Mouse (Mus musculus) cerebellum, adult 9-11 months (tissue): ENCODE measurements around the gene Arhgdia.

ENCODE experiments used
- DNase-seq: peaks from one replicate; pipeline ENCODE4 v3.0.0; 2022

Arhgdia gene

DNA sequence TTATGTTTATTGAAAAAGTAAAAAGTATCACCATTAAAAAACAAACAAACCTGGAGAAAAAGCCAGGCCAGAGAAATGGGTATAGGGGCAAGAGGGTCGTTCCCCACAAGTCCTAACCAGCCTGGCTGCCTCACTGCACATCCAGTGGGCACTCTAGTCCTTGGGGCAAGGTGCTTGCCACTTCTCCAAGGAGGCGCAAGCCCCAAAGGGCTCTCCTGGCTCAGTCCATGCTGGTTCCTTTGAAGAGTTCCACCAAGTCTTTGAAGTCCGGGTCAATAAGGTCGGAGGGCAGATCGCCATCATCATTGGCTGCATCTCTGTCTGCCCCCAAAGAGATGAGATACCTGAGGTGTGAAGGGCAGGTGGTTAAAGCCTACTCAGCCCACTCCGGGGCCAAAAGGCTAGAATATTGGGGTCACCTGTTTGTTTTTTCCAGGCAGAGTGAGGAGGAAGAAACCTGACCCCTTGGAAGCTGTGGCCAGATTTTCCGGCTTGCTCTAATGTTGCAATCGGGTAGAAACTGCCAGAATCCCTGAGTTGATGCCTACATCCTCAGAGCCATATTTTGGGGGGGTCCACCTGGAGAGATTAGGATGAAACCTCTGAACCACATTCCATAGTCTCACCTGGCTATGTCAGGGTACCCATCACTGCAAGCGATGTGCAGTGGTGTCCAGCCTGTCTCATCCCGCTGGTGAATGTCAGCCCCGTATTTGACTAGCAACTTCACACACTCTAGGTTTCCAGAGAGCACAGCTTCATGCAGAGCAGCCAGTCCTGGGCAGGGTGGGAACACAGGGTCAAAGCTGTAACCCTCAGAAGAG lies 31.2 kb downstream of the Arhgdia start:
- no peak for DNase-seq

DNA sequence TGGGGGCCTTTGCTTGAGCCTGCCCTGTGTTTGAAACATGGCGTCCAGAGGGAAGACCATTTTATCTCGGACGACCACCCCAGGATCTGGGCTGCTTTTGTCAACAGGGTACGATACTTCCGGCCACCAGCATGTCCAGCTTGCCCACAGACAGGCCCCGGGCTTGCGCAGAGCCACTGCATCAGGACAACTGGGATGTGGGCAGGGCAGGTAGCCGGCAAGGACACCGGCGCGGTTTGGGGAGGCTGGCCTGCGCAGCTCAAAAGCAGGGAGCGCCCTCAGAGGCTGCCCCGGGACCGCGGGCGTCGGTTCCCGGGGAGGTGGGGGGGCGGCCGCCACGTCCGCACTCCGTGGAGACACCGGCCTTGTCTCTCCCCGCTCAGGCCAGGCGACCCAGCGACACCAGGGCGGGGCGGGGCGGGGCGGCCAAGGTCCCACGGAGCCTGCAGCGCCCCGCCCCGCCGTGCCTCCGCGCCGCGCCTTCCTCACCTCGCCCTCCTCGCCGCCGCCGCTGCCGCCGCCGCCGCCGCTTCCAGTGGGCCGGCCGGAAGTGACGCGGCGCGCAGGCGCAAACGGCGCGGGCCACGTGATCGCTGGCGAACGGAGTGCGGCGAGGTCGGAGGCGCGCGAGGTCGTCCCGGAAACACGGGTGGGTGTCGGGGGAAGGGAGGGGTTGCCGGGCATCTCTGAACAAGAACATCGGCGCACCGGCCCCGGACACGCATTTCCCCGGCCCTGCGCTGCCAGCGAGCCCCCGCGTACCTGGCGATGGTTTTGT lies 32.1 kb downstream of the Arhgdia start, which contains the start of gene Mcrip1:
Mcrip1 (minus strand) TSS at position 560 of the 778 bp plus-strand sequence.
- peak; percentile 94 for DNase-seq

DNA sequence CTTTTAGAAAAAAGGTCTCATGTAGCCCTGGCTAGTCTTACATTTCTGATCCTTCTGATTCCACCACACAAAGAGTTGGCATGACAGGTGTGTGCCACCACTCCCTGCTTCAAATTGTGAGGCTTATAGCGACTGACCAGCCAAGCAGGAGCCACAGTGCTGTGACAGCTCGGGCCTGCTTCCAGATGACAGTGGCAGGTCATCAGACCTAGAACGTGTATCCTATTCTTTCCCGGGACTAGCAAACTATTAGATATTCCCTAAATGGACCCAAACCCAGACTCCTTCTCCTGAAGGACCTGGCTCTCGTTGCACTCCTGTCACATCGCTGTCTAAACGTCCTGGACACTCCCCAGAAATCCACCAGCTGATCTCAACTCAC lies 32.6 kb downstream of the Arhgdia start:
- peak; percentile 50 for DNase-seq

DNA sequence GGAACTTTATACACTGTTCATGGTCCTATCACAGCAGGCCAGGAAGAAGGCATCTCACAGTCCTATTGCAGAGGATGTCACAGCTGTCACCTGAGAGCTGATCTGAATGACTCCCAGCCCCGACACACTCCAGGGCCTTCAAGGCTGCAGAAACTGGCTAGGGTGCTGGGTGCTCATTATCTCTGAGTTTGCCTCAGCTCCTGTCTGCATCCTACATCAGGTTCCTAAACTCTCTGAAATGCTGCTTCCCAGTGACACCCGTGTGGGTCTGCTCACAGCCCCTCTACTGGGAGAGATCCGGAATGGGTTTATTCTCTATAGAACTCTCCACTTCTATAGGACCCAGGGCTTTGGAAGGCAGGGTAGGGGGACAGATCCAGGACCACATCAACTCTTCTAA lies 33.2 kb downstream of the Arhgdia start:
- DNase-seq: no peak

DNA sequence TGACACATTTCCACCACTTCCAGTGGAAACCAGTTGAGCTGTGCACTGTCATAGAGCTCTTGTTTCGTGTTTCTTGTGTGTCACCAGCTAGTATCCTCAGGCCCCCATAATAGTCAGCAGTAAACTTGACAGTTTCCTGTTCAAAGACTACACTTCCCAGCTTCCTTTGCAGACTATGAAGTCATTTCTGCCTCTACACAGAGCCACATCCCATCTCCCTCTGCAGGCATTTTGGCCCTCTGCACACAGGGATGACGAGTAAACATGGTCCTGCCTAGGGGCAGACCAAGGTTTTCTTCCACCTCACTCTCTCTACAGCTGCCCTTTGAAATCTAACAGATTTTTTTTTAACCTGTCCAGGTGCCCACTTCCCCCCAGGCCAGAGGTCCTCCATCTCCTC lies 34.0 kb downstream of the Arhgdia start:
- DNase-seq: no peak

DNA sequence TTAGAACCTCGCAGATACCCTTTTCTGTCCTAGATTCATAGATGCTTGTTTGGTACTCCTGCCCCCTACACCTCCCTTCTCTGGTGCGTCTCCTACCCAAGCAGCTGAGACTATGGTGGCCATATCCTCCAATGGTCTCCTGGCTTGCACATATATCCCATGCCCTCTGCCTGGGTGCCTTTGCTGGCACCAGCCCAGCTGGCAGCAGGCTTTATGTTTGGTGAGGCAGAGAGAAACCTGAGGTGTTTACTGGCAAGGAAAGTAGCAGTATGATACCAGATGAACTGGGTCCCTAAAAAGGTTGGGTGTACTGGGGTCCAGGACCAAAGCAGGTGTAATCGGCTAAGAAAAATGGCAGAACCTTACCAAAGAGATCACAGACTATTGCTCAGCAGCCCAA lies 35.5 kb downstream of the Arhgdia start:
- no peak for DNase-seq

DNA sequence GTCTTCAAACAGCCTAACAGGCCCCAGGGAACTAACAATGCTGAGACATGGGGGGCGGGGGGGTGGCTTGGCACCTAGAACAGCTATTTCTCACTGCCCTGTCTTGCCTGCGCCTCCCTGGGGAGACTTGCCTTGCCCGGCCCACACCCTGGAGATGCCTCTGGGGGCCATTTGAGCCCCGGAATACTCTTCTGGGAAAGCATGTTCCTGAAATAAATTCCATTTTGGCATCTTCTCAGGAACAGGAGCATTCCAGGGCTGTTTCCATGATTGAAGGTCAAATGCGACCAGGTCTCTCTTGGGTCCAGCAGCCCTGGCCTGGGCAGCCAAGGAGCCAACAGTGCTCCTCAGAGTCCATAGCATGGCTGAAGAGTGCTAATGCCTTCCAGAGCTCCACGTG lies 39.0 kb downstream of the Arhgdia start:
- DNase-seq: no peak

DNA sequence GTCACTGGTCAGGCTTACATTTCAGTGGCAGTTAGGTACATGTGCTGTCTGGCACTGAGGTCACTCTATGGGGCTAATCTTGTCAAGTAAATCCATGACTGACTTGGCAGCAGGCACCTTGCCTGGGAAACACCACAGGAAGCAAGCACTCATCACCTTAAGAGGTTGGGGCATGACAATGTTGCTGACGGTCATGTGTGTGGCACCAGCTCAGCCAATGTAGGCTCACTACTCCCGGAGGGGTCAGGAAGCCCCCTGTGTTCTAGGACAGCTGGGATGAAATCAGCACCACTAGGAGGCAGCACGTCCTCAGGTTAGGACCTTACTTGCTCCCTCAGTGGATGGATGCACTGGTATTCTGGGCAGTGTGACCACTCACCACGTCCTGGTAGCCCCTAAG lies 39.5 kb downstream of the Arhgdia start:
- no peak for DNase-seq

DNA sequence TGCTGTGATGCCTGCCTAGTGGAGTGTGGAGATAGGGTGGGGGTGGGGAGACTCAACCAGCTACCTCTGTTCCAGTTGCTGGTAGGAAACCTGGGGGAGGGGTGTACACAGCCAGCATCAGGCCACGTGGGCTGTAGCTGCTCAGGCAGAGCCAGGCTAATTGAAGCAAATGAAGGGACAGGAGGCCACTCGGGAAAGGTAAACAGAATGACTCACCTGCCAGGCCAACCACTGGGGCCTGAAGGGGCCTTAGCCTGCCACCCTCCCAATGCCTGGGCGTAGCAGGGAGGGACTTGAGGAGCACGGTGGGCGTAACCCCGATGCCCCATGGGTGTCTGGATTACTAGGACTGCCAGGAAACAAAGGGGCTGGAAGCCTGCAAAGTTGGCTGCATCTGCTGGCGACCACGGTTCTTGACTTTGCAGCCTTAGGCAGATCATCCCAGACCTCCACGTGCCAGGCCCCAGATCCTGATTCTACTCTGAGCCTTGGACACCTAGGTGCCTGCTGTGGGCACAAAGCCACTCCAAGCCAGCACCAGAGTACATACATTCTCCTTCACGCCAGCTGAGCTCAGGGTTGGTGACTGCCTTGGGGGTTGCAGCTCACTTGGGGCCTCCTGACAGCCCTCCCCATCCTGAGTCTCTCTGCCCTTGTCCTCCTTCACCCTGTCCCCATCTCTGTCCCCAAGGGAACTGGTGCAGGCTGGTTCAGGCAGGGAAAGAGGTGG lies 42.0 kb downstream of the Arhgdia start:
- peak; percentile 55 for DNase-seq

DNA sequence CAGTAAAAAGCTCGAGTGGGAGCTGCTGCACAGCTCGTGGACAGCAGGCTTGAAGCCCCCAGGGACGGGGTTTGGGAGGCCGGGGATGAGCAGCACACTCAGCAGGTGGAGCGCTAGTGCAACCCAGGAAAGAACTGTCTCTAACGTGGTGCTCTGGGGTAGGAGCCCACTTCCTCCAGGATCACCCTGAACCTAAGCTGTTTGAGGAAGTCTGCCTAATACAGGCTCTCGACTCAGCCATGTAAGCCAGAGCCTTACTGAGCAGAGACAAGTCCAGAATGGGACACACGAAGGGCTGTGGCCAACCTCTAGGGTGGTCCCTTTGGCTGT lies 42.5 kb downstream of the Arhgdia start:
- no peak for DNase-seq

DNA sequence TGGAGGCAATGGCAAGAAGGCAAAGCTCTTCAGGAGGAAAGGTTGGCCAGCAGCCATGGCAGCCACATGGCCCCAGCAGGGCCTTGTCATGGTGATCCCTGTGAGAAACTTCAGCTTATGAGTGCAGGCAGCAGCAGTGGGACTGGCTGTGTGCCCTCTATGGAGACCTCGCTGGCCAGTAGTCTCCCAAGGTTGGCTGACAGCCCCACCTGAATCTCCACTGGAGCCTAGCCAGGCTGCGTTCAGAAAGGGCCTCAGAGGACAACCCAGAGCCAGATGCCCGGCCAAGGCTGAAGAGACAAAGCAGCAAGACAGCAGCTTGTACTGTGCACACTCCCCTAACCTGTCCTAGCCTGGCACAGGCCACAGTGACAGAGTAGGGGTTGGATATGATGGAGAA lies 42.9 kb downstream of the Arhgdia start:
- peak; percentile 91 for DNase-seq

DNA sequence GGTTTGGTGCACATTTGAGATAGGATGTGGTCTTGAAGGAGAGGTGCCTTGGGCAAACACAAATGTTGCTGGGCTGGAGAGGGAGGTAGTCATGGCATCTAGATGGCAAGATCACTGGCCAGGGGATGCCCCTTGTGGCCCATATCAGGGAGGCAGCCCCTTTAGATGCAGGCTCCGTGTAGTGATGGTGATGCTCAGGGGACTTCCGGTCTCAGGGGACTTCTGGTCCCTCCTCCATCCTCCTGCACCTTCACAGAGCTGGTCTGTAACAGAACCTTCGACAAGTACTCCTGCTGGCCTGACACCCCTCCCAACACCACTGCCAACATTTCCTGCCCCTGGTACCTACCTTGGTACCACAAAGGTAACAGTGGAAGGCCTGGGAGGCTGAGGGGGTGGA lies 45.6 kb downstream of the Arhgdia start:
- no peak for DNase-seq

DNA sequence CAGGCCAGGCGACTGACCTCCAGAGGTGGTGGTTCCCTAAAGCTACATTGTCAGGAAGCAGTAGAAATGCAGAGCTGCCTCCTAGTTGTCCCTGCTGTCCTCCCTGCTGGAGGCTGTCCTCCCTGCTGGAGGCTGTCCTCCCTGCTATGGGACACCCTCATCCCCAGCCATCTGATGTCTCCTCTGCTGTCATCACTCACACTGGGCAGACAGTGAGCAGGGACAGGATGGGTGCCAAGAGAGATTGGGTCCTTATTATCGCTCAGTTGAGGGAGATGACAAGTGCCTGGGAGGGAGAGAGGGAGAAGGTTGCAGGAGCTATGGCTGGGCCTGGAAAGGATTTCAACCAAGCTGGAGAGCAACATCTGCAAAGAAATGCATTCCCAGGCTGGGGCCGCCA lies 46.3 kb downstream of the Arhgdia start:
- no peak for DNase-seq

DNA sequence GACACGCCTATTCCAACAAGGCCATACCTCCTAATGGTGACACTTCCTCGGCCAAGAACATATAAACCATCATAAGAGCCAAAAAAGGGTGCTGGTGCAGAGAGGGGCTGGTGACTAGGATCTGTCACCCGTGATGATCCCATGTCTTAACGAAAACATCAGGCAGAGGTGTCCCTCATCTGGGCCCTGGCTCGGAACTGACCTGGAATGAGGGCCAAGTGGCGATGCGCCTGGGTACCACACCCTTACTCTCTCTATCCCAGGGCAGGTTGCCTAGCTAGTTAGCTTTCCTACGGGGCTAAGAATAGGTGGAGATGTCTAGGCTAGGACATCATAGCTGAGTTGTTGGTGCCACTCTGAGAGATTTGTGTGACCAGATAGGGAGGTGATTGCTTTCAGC lies 47.3 kb downstream of the Arhgdia start:
- DNase-seq: no peak

DNA sequence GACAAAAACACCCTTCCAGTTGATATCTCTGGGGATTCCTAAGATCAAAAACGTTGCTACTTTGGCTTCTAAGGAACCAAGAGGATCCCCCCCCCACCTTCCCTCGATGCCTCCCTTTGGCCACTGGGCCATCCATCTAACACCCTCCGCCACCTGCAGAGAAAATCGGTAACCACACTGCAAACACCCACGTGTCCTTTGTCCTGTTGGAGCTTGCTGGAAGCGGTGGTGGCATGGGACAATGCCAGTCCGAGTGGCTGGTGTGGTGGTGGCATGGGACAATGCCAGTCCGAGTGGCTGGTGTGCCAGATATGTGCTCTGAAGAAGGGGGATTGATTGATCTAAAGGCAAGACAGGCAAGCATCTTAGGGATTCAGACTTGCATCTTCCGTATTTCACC lies 49.8 kb downstream of the Arhgdia start:
- no peak for DNase-seq

DNA sequence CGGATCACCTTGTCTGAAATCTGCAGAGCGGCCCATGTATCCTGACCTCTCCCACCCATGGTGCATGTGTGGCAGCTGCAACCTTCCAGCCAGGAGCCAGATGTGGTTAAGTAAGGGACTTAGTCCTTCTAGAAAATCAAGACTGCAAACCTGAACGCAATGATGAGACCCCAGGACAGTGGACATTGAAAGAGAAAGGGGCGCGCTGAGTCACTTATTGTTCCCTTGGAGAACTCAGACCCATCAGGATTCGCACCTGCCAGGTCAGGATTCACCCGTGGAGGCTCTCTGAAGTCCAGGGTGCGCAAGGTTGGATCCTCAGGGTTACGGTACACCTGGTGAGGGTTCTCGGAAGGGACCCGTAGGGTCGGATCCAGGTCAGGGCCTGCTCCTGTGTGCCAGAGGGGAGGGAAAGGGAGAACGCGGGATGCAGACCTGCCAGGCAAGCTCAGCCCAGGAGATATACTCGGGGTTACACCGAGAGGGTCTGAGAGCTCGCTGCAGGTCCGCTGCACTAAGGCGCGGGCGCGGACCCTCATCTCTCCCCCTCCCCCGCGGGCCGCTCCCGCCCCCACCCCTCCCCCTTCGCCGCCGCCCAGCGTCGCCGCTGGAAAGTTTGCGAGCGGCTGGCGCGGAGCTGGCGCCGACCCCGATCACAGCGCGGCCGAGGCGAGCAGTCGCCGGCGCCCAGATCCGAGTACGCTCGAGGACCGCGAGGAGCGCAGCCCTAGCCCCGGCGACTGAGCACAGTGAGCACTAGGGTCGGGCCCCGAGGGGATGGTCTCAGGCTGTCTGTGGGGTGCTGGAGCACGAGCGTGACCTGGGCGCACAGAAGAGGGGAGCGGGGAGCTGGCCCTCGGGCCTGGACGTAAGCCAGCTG lies 51.1 kb downstream of the Arhgdia start, which contains the start of gene Gcgr:
Gcgr (plus strand) TSS at position 615 of the 880 bp plus-strand sequence.
- no peak for DNase-seq

DNA sequence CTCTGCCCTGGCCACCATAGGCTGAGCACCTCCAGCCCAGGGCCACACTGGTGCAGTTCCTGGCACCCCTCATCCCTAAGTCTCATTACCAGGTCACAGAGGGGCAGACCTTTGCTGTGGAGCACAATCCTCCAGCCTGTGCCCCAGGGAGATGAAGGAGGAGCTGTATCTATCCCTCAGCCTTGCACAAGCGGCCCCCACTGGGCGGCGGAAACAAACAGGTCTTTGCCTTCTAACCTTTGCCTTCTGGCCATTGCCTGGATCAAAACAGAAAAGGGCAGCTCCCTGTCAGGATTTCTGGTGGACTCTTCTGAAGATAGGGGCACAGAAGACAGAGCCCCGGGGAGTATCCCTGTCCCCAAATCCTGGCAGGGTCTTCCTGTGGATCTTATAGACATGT lies 52.5 kb downstream of the Arhgdia start:
- DNase-seq: no peak
